Mouse (Mus musculus): ENCODE data around the gene Xpc. TPM values are rescaled to one million over a fixed set of nuclear protein-coding genes. Genes with fewer than 3 reads are reported as not detected.

Xpc gene
- polyA plus RNA-seq, 1 experiment, result 3.5 TPM

DNA sequence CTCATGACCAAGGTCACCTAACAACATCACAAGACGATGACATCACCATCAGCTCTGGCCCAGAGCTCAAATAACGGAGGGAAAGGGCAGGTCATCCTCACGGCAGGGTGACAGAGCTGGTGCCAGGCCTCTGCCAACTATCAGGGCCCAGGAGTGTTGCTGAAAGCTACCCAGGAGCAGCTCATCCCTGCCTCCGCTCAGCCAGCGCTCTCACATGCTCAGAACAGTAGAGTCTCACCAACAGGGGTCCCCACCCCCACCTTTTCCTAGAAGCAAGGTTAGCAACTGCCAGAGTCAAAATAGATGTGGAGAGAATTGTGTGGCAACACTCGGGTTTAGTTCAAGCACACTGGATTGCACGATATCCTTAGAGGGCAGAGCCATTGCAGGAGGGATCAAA is 12.6 kb upstream of the Xpc start:
- Histone ChIP-seq H3K4me3 (replicated peaks) (no peak overlapping the region), H3K36me3 (replicated peaks; ENCODE audit: low read length) (peaks cover 54% of the 10 kb centered on the region), H3K4me1 (peaks cover 7% of the 10 kb centered on the region), H3K9me3 (no peaks in the 10 kb centered on the region), H3K27me3 (replicated peaks) (peaks cover 7% of the 10 kb centered on the region)
- TF ChIP-seq FLI1 (IDR thresholded peaks at IDR 0.05; ENCODE audit: low read length) (no peak), GATA1 (IDR thresholded peaks at IDR 0.05; ENCODE audit: borderline replicate concordance, low read length) (no peak)

DNA sequence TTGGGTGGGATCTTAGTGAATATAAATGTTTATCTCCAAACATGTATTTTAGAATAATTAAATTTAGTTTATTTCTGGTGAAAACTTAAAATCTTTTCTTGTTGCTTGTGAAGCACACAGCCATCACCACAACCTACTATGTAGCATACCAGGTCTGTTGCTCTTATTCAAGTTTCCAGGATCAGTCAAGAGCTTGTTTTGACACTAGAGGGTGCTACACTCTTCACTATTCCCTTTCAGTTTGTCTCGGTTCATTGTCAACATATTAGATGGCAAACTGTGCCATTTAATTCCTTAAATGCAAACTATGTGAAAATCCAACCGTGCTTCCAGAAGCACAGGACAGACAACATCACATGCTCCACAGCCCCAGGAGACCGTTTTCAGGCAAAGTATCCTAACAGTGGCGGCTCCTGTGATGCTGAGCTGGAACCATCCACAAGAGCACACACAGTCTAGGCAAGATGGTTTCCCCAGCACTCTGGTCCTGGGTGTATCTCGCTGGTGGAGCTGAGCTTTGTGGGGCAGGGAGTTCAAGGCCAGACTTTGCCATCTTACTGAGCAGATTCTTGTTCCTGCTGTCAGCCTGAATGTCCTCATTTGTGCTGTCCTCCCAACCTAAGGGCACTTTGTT is 11.7 kb upstream of the Xpc start:
- Histone ChIP-seq H3K27me3 (replicated peaks) (peaks cover 2% of the 10 kb centered on the region), H3K4me1 (peaks cover 10% of the 10 kb centered on the region), H3K9me3 (no peaks in the 10 kb centered on the region), H3K36me3 (replicated peaks; ENCODE audit: low read length) (peaks cover 63% of the 10 kb centered on the region), H3K4me3 (replicated peaks) (peak overlapping the region; percentile 74)
- TF ChIP-seq GATA1 (IDR thresholded peaks at IDR 0.05; ENCODE audit: borderline replicate concordance, low read length), result no peak
- TF ChIP-seq FLI1 (IDR thresholded peaks at IDR 0.05; ENCODE audit: low read length), result no peak

DNA sequence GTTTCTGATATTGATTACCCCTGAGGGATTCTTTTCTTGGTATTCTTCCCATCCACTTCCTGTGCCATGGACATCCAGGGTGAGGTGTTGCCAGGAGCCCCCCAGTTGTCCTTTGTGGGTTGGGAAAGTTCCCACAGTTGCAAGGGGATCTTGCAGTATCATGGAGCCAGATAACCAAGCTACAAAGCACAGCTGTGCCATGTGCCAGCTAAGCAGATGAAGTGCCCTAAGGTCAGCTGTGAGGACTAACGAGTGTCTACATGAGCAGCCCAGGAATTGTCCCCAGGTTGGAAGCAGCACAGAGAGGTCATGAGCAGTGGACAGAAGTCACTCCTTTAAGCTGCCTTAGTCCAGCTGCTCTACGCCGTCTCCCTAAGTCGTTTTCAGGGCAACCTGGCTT is 9.9 kb upstream of the Xpc start:
- Histone ChIP-seq H3K4me1 (peaks cover 15% of the 10 kb centered on the region), H3K27me3 (replicated peaks) (no peaks in the 10 kb centered on the region), H3K9me3 (no peaks in the 10 kb centered on the region), H3K36me3 (replicated peaks; ENCODE audit: low read length) (peaks cover 81% of the 10 kb centered on the region), H3K4me3 (replicated peaks) (no peak overlapping the region)
- TF ChIP-seq GATA1 (IDR thresholded peaks at IDR 0.05; ENCODE audit: borderline replicate concordance, low read length) (no peak), FLI1 (IDR thresholded peaks at IDR 0.05; ENCODE audit: low read length) (no peak)

DNA sequence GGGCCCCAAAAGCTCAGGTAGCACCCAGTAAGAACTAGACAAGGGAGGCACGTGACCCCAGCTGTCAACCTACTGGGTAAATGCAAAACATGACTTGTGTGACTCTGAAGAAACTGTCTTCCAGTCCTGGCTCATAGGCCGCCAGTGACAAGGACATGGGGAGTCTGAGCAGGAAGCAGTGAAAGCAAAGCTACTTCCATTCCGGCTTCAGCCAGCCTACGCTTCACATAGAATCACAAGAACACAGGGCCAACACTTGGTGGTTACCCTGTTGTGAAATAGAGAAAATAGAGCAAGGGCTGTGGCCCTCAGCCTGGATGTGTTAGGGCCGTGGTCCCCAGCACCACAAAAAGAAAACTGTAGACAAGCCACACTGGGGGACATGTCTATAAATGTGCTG is 7.1 kb upstream of the Xpc start:
- Histone ChIP-seq H3K36me3 (replicated peaks; ENCODE audit: low read length) (peaks cover 90% of the 10 kb centered on the region), H3K4me3 (replicated peaks) (no peak overlapping the region)
- TF ChIP-seq GATA1 (IDR thresholded peaks at IDR 0.05; ENCODE audit: borderline replicate concordance, low read length), result no peak
- TF ChIP-seq FLI1 (IDR thresholded peaks at IDR 0.05; ENCODE audit: low read length), result no peak

DNA sequence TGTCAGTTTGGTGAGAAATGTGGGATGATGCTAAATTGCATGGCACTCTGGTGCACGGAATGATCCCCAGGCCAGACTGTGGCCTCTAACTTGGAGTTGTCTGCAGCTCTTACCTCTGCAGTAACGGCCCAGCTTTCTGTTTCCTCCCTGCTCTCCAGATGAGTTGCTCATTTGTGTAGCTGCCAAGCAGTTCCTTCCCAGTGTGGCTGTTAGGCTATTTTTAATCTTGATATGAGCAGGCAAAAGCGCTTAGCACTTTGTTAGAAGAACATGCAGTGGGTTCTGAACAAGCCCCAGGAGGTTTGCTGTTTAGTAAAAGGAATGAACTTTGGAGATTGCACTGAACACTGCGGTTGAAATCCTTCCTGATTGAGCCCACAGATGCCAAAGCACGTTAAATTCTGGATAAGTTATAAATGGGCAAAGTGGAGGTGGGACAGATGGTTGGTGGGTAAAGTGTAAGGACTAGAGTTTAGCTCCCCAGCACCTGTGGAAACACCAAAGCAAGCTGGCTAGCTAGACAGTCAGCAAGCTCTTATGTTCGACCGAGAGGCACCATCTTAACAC is 2.8 kb upstream of the Xpc start:
- peaks cover 72% of the 10 kb centered on the region for H3K4me1 ChIP-seq
- no peaks in the 10 kb centered on the region for H3K9me3 ChIP-seq
- H3K36me3 ChIP-seq (replicated peaks; ENCODE audit: low read length), result peaks cover 65% of the 10 kb centered on the region
- TF ChIP-seq FLI1 (IDR thresholded peaks at IDR 0.05; ENCODE audit: low read length) (no peak), GATA1 (IDR thresholded peaks at IDR 0.05; ENCODE audit: borderline replicate concordance, low read length) (no peak)
- H3K4me3 ChIP-seq (replicated peaks), result peak overlapping the region; percentile 62
- H3K27me3 ChIP-seq (replicated peaks), result no peaks in the 10 kb centered on the region

More for the DNA sequence above, 7.1 kb upstream of the Xpc start:
- no peaks in the 10 kb centered on the region for H3K27me3 ChIP-seq (replicated peaks)
- peaks cover 42% of the 10 kb centered on the region for H3K4me1 ChIP-seq
- H3K9me3 ChIP-seq, result no peaks in the 10 kb centered on the region

DNA sequence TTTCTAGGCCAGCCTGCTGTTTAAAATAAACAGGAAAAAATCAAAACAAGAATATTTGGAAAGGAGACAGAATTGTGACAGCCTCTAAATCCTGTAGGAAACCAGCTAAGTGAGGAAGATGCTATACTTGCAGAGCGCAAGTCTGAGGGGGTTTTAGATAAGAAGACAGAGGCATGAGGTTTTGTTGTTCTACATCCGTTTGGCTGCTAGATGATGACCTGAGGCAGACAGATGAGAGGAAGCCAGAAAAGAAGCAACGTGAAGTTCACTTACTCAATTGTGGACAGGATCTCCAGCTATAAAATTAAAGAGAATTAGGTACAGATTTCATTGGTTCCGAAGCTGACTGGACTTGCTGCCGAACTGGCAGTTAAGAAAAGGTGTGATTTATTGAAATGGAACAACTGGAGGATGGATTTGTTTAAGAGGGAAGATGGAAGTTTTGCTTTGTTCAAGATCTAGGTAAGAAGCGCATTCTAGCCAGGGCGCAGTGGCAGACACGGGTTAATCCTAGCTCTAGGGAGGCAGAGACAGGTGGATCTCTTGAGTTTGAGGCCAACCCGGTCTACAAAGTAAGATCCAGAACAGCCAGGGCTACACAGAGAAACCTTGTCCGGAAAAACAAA is 838 bp downstream of the Xpc start:
- Histone ChIP-seq H3K4me3 (replicated peaks) (peak overlapping the region; percentile 99), H3K4me1 (peaks cover 58% of the 10 kb centered on the region), H3K36me3 (replicated peaks; ENCODE audit: low read length) (peaks cover 41% of the 10 kb centered on the region), H3K9me3 (no peaks in the 10 kb centered on the region), H3K27me3 (replicated peaks) (no peaks in the 10 kb centered on the region)
- TF ChIP-seq GATA1 (IDR thresholded peaks at IDR 0.05; ENCODE audit: borderline replicate concordance, low read length), result no peak
- TF ChIP-seq FLI1 (IDR thresholded peaks at IDR 0.05; ENCODE audit: low read length), result no peak

DNA sequence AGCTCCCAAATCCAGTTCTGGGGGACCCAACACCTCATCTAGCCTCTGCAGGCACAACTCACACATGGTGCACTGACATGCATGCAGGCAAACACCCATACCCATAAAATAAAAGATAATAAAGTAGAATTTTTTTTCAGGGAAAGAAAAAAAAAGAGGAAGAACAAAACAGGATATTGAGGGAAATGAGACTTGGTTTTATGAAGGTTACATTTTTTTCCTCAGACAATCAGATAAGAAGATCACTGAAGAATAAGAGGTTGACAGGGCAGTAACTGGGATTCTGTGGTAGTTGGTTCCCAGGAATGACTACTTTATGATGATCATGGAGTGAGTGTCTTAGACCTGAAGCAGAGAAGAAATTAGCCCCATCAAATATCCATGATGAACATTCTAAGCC is 1.6 kb downstream of the Xpc start:
- Histone ChIP-seq H3K4me3 (replicated peaks) (no peak overlapping the region), H3K4me1 (peaks cover 56% of the 10 kb centered on the region), H3K36me3 (replicated peaks; ENCODE audit: low read length) (peaks cover 36% of the 10 kb centered on the region), H3K9me3 (no peaks in the 10 kb centered on the region), H3K27me3 (replicated peaks) (no peaks in the 10 kb centered on the region)
- TF ChIP-seq GATA1 (IDR thresholded peaks at IDR 0.05; ENCODE audit: borderline replicate concordance, low read length) (no peak), FLI1 (IDR thresholded peaks at IDR 0.05; ENCODE audit: low read length) (no peak)

DNA sequence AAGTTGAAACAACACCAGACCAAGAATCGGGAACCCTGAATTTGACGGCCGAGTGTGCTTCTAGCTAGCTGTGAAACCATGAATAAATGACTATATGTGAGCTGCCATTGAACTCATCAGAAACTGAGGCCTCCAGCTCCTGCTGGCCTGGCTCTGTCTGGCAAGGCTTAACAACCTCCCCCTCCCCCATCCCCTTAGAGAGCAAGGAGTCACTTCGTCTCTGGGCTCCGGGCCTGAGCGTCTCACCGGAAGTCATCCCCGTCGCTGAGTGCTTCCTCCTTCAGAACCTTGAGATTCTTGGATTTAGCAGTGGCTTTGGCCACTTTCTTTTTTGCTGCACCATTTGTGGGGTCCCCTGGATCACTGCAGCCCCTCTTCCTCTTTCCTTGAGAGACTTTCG is 5.5 kb downstream of the Xpc start:
- Histone ChIP-seq H3K9me3 (no peaks in the 10 kb centered on the region), H3K36me3 (replicated peaks; ENCODE audit: low read length) (peaks cover 45% of the 10 kb centered on the region), H3K4me1 (peaks cover 61% of the 10 kb centered on the region), H3K4me3 (replicated peaks) (no peak overlapping the region), H3K27me3 (replicated peaks) (no peaks in the 10 kb centered on the region)
- no peak for TF ChIP-seq FLI1 (IDR thresholded peaks at IDR 0.05; ENCODE audit: low read length)
- no peak for TF ChIP-seq GATA1 (IDR thresholded peaks at IDR 0.05; ENCODE audit: borderline replicate concordance, low read length)

DNA sequence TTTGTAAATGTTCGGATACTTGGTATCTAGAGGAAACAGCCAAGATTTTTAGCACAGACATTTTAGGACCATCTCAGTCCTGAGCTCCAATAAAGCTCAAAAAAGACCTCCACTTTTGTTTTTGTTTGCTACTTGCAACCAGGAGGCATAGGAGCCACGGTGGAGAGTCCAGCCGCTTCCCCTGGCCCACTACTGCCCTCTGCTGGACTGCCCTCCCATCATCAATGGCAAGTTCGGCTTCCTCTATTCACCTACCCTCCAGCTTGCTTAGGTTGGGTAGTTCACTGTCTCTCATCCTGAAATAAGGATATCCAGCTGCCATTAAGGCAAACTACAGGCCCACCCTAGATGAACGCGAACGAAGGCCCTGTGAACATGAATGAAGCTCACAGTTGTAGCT is 6.4 kb downstream of the Xpc start:
- no peak for TF ChIP-seq FLI1 (IDR thresholded peaks at IDR 0.05; ENCODE audit: low read length)
- no peak for TF ChIP-seq GATA1 (IDR thresholded peaks at IDR 0.05; ENCODE audit: borderline replicate concordance, low read length)
- Histone ChIP-seq H3K4me3 (replicated peaks) (no peak overlapping the region), H3K27me3 (replicated peaks) (no peaks in the 10 kb centered on the region), H3K9me3 (no peaks in the 10 kb centered on the region), H3K4me1 (peaks cover 61% of the 10 kb centered on the region), H3K36me3 (replicated peaks; ENCODE audit: low read length) (peaks cover 54% of the 10 kb centered on the region)

DNA sequence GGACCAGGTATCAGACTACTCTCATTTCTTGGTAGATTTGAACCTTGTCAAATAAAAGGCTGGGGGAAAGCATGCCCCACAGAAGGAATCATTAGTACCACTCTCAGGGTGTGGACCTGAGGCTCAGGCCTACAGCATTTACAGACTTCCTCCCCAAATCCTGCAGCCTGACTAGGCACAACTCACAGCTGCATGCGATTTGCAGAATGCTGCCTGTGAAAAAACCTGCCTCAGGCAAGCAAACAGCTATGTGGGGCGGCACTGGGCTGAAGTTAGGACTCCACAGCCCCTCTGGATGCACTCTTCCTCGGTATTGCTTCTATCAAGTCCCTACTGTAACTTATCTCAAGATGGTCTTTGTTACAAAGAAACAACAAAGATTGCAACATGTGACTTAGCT is 7.6 kb downstream of the Xpc start:
- Histone ChIP-seq H3K36me3 (replicated peaks; ENCODE audit: low read length) (peaks cover 66% of the 10 kb centered on the region), H3K4me3 (replicated peaks) (no peak overlapping the region), H3K27me3 (replicated peaks) (no peaks in the 10 kb centered on the region), H3K9me3 (peaks cover 4% of the 10 kb centered on the region), H3K4me1 (peaks cover 60% of the 10 kb centered on the region)
- no peak for TF ChIP-seq GATA1 (IDR thresholded peaks at IDR 0.05; ENCODE audit: borderline replicate concordance, low read length)
- no peak for TF ChIP-seq FLI1 (IDR thresholded peaks at IDR 0.05; ENCODE audit: low read length)
